Mouse (Mus musculus) stomach, postnatal 0 days (tissue): ENCODE results near the gene Prkca.

Source experiments
- CTCF ChIP-seq: IDR thresholded peaks from 2 replicates; pipeline ENCODE4 v1.5.1; 2016; ENCODE audit warnings: antibody characterized with exemption, low read depth, mild to moderate bottlenecking, moderate library complexity
- EP300 ChIP-seq: optimal IDR thresholded peaks from 2 replicates; pipeline ENCODE3; 2016; ENCODE audit warnings: antibody characterized with exemption

DNA sequence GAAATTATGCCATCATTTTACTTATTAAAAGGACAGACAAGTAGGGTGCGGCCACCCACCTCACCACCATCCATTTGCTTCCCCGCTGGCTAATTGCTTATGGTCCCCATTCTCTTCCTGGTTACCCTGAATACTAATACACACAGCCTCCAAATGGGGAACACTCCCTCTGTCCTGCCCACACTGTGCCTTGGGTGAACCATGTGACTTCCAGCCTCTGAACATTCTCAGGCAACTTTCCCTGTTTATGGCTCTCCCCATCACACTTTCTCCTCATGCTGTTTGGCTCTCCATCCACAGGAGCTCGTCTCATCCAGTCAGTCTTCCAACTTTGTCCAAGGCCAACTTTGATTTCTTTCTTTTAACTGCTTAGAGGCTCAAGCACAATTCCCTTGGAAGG, 80.3 kb downstream of the Prkca start:
- TF ChIP-seq CTCF (no peak), EP300 (no peak)
